ENCODE assay signal across 17 mouse cellular contexts in the genomic region with DNA sequence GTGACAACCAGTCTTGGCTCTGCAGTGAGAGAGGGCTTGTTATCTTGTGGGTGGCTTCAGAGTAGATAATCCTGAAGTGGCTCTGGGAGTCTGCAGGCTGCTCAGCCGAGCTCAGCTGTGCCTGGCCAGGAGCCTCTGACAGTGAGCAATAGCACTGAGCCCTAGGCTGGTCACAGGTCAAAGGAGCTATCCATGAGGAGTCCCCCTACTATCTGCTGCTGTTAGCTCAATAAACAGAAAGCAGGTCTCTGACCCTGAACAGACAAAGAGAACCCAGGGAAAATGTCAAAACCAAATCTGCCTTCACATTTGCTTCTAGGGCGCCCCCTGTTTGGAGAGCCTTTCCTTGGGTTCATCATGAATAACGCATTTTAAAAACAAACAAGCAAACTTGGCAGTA. TPM values are rescaled to one million over a fixed set of nuclear protein-coding genes. Genes with fewer than 3 reads are reported as not detected.
A peak's percentile ranks its signal among the peaks of the same experiment; 100 is the strongest.
DNase-seq lines count a peak whose midpoint lies in the region; ATAC-seq and TF ChIP-seq lines count a peak whose summit lies in the region.
"Had no signal": no experiment of that assay in that cellular context is flagged by ENCODE, and none has a peak within 500 bp of the region (broad histone marks: within the 10 kb centered on the region; RNA-seq: fewer than 3 reads in every experiment).

No protein-coding gene starts in this region.

- ATAC-seq in heart, embryonic 15.5 days (replicated peaks; ENCODE audit: insufficient number of reproducible peaks, insufficient read depth, low FRiP score, low read depth) = no peak
- ATAC-seq in liver, postnatal 0 days = no peak
- ATAC-seq: CD4-positive, CD25-positive, alpha-beta regulatory T cell, adult 4 months; forebrain, embryonic 16.5 days; inflammation-experienced regulatory T-cells, adult 6 months had no signal

- peaks cover 31% of the 10 kb centered on the region for H3K4me1 ChIP-seq in heart, embryonic 15.5 days (replicated peaks)
- H3K4me1 ChIP-seq in liver, postnatal 0 days (ENCODE audit: insufficient read depth) = peaks cover 12% of the 10 kb centered on the region

- H3K36me3 ChIP-seq in heart, embryonic 15.5 days = no peaks in the 10 kb centered on the region
- no peaks in the 10 kb centered on the region for H3K36me3 ChIP-seq in liver, postnatal 0 days (replicated peaks; ENCODE audit: insufficient read depth, low read length)
- H3K36me3 ChIP-seq: embryonic facial prominence, embryonic 13.5 days; G1E; limb, embryonic 15.5 days had no signal

- DNase-seq in heart, adult 11 months = no peak
- DNase-seq in adipocyte (ENCODE audit: low spot score) = peak; percentile 66
- peak; percentile 15 for DNase-seq in embryo, embryonic 10.5 days (ENCODE audit: low spot score)
- no peak for DNase-seq in liver, postnatal 0 days
- no peak for DNase-seq in ovary, postnatal 14 days (ENCODE audit: low spot score)
- DNase-seq in gastrocnemius, adult 18-20 months (ENCODE audit: low spot score) = no peak
- DNase-seq: cerebellum, postnatal 14 days; gastrocnemius, adult 2 months; midbrain, embryonic 14.5 days; right cerebral cortex, adult 18-20 months had no signal

- peak; percentile 28; the same call in 1 of the 2 replicates for TF ChIP-seq CTCF in liver, postnatal 0 days (IDR thresholded peaks at IDR 0.05; ENCODE audit: low read depth)

- no peak overlapping the region for H3K9ac ChIP-seq in heart, embryonic 15.5 days
- H3K9ac ChIP-seq in liver, postnatal 0 days (replicated peaks) = no peak overlapping the region
- H3K9ac ChIP-seq: embryonic facial prominence, embryonic 13.5 days; limb, embryonic 15.5 days had no signal

- no peak overlapping the region for H3K4me2 ChIP-seq in heart, embryonic 15.5 days
- no peak overlapping the region for H3K4me2 ChIP-seq in liver, postnatal 0 days (ENCODE audit: low read depth, low read length)
- H3K4me2 ChIP-seq: embryonic facial prominence, embryonic 13.5 days; limb, embryonic 15.5 days had no signal

- peaks cover 13% of the 10 kb centered on the region for H3K27me3 ChIP-seq in heart, embryonic 15.5 days
- H3K27me3 ChIP-seq in liver, postnatal 0 days (ENCODE audit: insufficient read depth, low read length) = no peaks in the 10 kb centered on the region
- H3K27me3 ChIP-seq: embryonic facial prominence, embryonic 13.5 days; limb, embryonic 15.5 days had no signal

- TF ChIP-seq EP300 in liver, postnatal 0 days (IDR thresholded peaks at IDR 0.05; ENCODE audit: low read depth) = no peak

- H3K9me3 ChIP-seq in heart, embryonic 15.5 days (replicated peaks) = no peaks in the 10 kb centered on the region
- H3K9me3 ChIP-seq in liver, postnatal 0 days (ENCODE audit: low read length) = no peaks in the 10 kb centered on the region
- H3K9me3 ChIP-seq: embryonic facial prominence, embryonic 13.5 days; G1E; limb, embryonic 15.5 days had no signal

- WGBS in heart, embryonic 15.5 days = 38% methylated on average over 3 of the region's 3 CpGs
- WGBS in liver, postnatal 0 days (ENCODE audit: insufficient replicate concordance) = 41% methylated on average over 3 of the region's 3 CpGs

- H3K4me3 ChIP-seq in heart, embryonic 15.5 days = no peak overlapping the region
- no peak overlapping the region for H3K4me3 ChIP-seq in liver, postnatal 0 days (ENCODE audit: low read depth, low read length)
- H3K4me3 ChIP-seq: embryonic facial prominence, embryonic 13.5 days; gastrocnemius, adult 2 months; limb, embryonic 15.5 days had no signal

- H3K27ac ChIP-seq in heart, embryonic 15.5 days = 0 out of 2 replicates have a peak overlapping the region, but pooled peaks have one; percentile 8
- no peak overlapping the region for H3K27ac ChIP-seq in liver, postnatal 0 days (ENCODE audit: low read depth)
- H3K27ac ChIP-seq: embryonic facial prominence, embryonic 13.5 days; gastrocnemius, adult 2 months; limb, embryonic 15.5 days had no signal

RNA-seq across cellular contexts. Expression of a gene that starts 28.6 kb away (rescaled TPM):
- polyA plus RNA-seq in heart, embryonic 15.5 days (2015; fragmentation: Nextera tagmentation; extraction: Ambion mirVana) = 72.5 and 74.9 TPM in 2 replicates
- 31.1 and 34.4 TPM in 2 replicates for polyA plus RNA-seq in liver, postnatal 0 days (2015; fragmentation: Nextera tagmentation; extraction: Ambion mirVana)
- total RNA-seq in gastrocnemius, adult 18-20 months (2021) = 10 to 100 TPM; 51.2 to 80.6 TPM

Comparison
In these comparisons a context has a peak if more than half of its experiments do, and no peak if none do; other contexts are left out.
1. DNase-seq: peak in adipocyte (single experiment) and embryo, embryonic 10.5 days (single experiment); none in heart, adult 11 months (single experiment), liver, postnatal 0 days (single experiment), ovary, postnatal 14 days (single experiment) and gastrocnemius, adult 18-20 months (single experiment).